Comparison of ENCODE assay signal across 7 mouse cellular contexts in genomic region chr5:24427981-24428402, GRCm38 (mm10). TPM values are rescaled to one million over a fixed set of nuclear protein-coding genes. Genes with fewer than 3 reads are reported as not detected.
A peak's percentile ranks its signal among the peaks of the same experiment; 100 is the strongest.
DNase-seq lines count a peak whose midpoint lies in the region; ATAC-seq and TF ChIP-seq lines count a peak whose summit lies in the region.

No protein-coding gene starts in this region.

- H3K36me3 ChIP-seq in G1E (replicated peaks) = peaks cover 56% of the 10 kb centered on the region
- H3K36me3 ChIP-seq in kidney, postnatal 0 days (ENCODE audit: insufficient read depth, low read length) = peaks cover 36% of the 10 kb centered on the region

- 13% methylated on average over 15 of the region's 15 CpGs for WGBS in kidney, postnatal 0 days

- no peak for TF ChIP-seq CTCF in G1E (IDR thresholded peaks at IDR 0.05; ENCODE audit: low read depth, low read length)
- no peak for TF ChIP-seq CTCF in kidney, postnatal 0 days (IDR thresholded peaks at IDR 0.05; ENCODE audit: low read depth)
- no peak for TF ChIP-seq CTCF in layer of hippocampus, adult 2 months (conservative IDR thresholded peaks at IDR 0.05)

- no peaks in the 10 kb centered on the region for H3K27me3 ChIP-seq in G1E (ENCODE audit: insufficient read depth, low read length)
- no peaks in the 10 kb centered on the region for H3K27me3 ChIP-seq in kidney, postnatal 0 days (ENCODE audit: insufficient read depth, low read length)

- no peak for ATAC-seq in G1E (ENCODE audit: extremely low read depth, insufficient number of reproducible peaks, low FRiP score, poor library complexity, severe bottlenecking)
- ATAC-seq in kidney, postnatal 0 days (replicated peaks; ENCODE audit: low FRiP score, low read depth) = peak; percentile 40

- peaks cover 50% of the 10 kb centered on the region for H3K4me1 ChIP-seq in G1E (ENCODE audit: insufficient read depth, low read depth, low read length)
- H3K4me1 ChIP-seq in kidney, postnatal 0 days (replicated peaks; ENCODE audit: insufficient read depth, low read length) = peaks cover 25% of the 10 kb centered on the region

- H3K4me2 ChIP-seq in kidney, postnatal 0 days (ENCODE audit: low read length) = peak overlapping the region; percentile 69

- H3K9me3 ChIP-seq in G1E (replicated peaks) = no peaks in the 10 kb centered on the region
- no peaks in the 10 kb centered on the region for H3K9me3 ChIP-seq in kidney, postnatal 0 days (replicated peaks; ENCODE audit: low read length)

- peak overlapping the region; percentile 51; the same call in 1 of the 2 replicates for H3K4me3 ChIP-seq in G1E (ENCODE audit: low read depth, low read length)
- peak overlapping the region; percentile 13; the same call in 1 of the 2 replicates for H3K4me3 ChIP-seq in kidney, postnatal 0 days (replicated peaks; ENCODE audit: low read depth, low read length)
- H3K4me3 ChIP-seq in layer of hippocampus, adult 2 months = no peak overlapping the region

- DNase-seq in G1E (ENCODE audit: low spot score) = peak; percentile 60
- DNase-seq in embryo, embryonic 9.5 days (ENCODE audit: extremely low spot score) = peak; percentile 61
- DNase-seq in kidney, postnatal 0 days (ENCODE audit: low spot score) = peak; percentile 58
- peak; percentile 30 for DNase-seq in lung, postnatal 14 days
- DNase-seq in layer of hippocampus, adult 2 months (ENCODE audit: low spot score in 2 of 2) = no peak
- no peak for DNase-seq in ovary, postnatal 36 days (ENCODE audit: low spot score)
- no peak for DNase-seq in adrenal gland, postnatal 4 days (ENCODE audit: low spot score in 2 of 2)

- H3K27ac ChIP-seq in kidney, postnatal 0 days = peak overlapping the region; percentile 82
- no peak overlapping the region for H3K27ac ChIP-seq in layer of hippocampus, adult 2 months

- H3K9ac ChIP-seq in kidney, postnatal 0 days (ENCODE audit: low read depth, low read length) = peak overlapping the region; percentile 19; the same call in 1 of the 2 replicates

RNA-seq across cellular contexts. Expression of gene Slc4a2, which starts 4.4 kb away (rescaled TPM):
- total RNA-seq in G1E (2014; fragmentation: Nextera tagmentation) = 24.7 and 42.1 TPM in 2 replicates
- 25.5 and 30.5 TPM in 2 replicates for total RNA-seq in G1E (2017)
- polyA plus RNA-seq in G1E (2012) = 17.4 and 20.0 TPM in 2 replicates
- 30.8 and 35.5 TPM in 2 replicates for polyA plus RNA-seq in kidney, postnatal 0 days (2015; fragmentation: Nextera tagmentation; extraction: Ambion mirVana)
- total RNA-seq in layer of hippocampus, adult 2 months (2021) = 10 to 100 TPM; 32.5 to 37.6 TPM
- total RNA-seq in adrenal gland, postnatal 4 days (2021) = 10 to 100 TPM; 60.8 to 70.1 TPM

RNA-seq across cellular contexts. Expression of gene Cdk5, which starts 4.7 kb away (rescaled TPM):
- total RNA-seq in G1E (2014; fragmentation: Nextera tagmentation) (14.3 and 19.1 TPM in 2 replicates), G1E (2017) (26.6 and 28.1 TPM in 2 replicates)
- 9.8 and 12.7 TPM in 2 replicates for polyA plus RNA-seq in G1E (2012)
- 47.2 and 51.3 TPM in 2 replicates for polyA plus RNA-seq in kidney, postnatal 0 days (2015; fragmentation: Nextera tagmentation; extraction: Ambion mirVana)
- total RNA-seq in layer of hippocampus, adult 2 months (2021) = 100 to 1,000 TPM; 118 to 136 TPM
- total RNA-seq in adrenal gland, postnatal 4 days (2021) = 10 to 100 TPM; 42.6 to 43.9 TPM

RNA-seq across cellular contexts. Expression of gene Asic3, which starts 14.8 kb away (rescaled TPM):
- total RNA-seq in G1E (2014; fragmentation: Nextera tagmentation) (not detected in 2 replicates), G1E (2017) (0.05 TPM in 1 of 2 replicates, not detected in the other)
- polyA plus RNA-seq in G1E (2012) = 0.06 TPM in 1 of 2 replicates, not detected in the other
- polyA plus RNA-seq in kidney, postnatal 0 days (2015; fragmentation: Nextera tagmentation; extraction: Ambion mirVana) = 0.40 and 0.46 TPM in 2 replicates
- total RNA-seq in layer of hippocampus, adult 2 months (2021) = under 1 TPM; 0.20 to 0.39 TPM
- under 1 TPM; 0.20 to 0.22 TPM for total RNA-seq in adrenal gland, postnatal 4 days (2021)

RNA-seq across cellular contexts. Expression of gene Fastk, which starts 17.1 kb away (rescaled TPM):
- total RNA-seq in G1E (2014; fragmentation: Nextera tagmentation) (95.9 and 97.8 TPM in 2 replicates), G1E (2017) (36.2 and 46.9 TPM in 2 replicates)
- 286 and 295 TPM in 2 replicates for polyA plus RNA-seq in G1E (2012)
- polyA plus RNA-seq in kidney, postnatal 0 days (2015; fragmentation: Nextera tagmentation; extraction: Ambion mirVana) = 117 and 120 TPM in 2 replicates
- total RNA-seq in layer of hippocampus, adult 2 months (2021) = 100 to 1,000 TPM; 127 to 130 TPM
- 100 to 1,000 TPM; 108 to 127 TPM for total RNA-seq in adrenal gland, postnatal 4 days (2021)

RNA-seq across cellular contexts. Expression of gene Tmub1, which starts 19.7 kb away (rescaled TPM):
- total RNA-seq in G1E (2014; fragmentation: Nextera tagmentation) (11.1 and 14.3 TPM in 2 replicates), G1E (2017) (13.3 and 16.1 TPM in 2 replicates)
- 36.3 and 38.1 TPM in 2 replicates for polyA plus RNA-seq in G1E (2012)
- 27.0 and 28.0 TPM in 2 replicates for polyA plus RNA-seq in kidney, postnatal 0 days (2015; fragmentation: Nextera tagmentation; extraction: Ambion mirVana)
- 10 to 100 TPM; 22.2 to 22.5 TPM for total RNA-seq in layer of hippocampus, adult 2 months (2021)
- total RNA-seq in adrenal gland, postnatal 4 days (2021) = 10 to 100 TPM; 11.1 to 11.3 TPM

Comparison
In these comparisons a context has a peak if more than half of its experiments do, and no peak if none do; other contexts are left out.
1. DNase-seq: peak in G1E (single experiment), embryo, embryonic 9.5 days (single experiment), kidney, postnatal 0 days (single experiment) and lung, postnatal 14 days (single experiment); none in layer of hippocampus, adult 2 months (0 of 2), ovary, postnatal 36 days (single experiment) and adrenal gland, postnatal 4 days (0 of 2).